Mouse (Mus musculus) hematopoietic multipotent progenitor cell, adult 10-12 weeks (in vitro differentiated cells): ENCODE results near the gene Ugt2b37. TPM values are rescaled to one million over a fixed set of nuclear protein-coding genes. Genes with fewer than 3 reads are reported as not detected.

ENCODE experiments used
- polyA plus RNA-seq: library from polyadenylated mRNA; stranded (reverse); fragments of >175 nt; gene quantifications from 2 replicates; pipeline ENCODE4 v1.2.3, GENCODE M21; 2012; ENCODE audit warnings: low replicate concordance

The Ugt2b37 gene
- not detected in 2 replicates for polyA plus RNA-seq

GRCm38 (mm10) chr5:87254676-87255075 is at the start of gene Ugt2b37:
TSS of gene Ugt2b37 (minus strand) at chr5:87254804.

Other genes starting within 250 kb of the Ugt2b37 start
- gene Ugt2b36, start 162.2 kb downstream of the Ugt2b37 start, polyA plus RNA-seq: not detected in 2 replicates
- gene Ugt2b5, start 114.5 kb downstream of the Ugt2b37 start, polyA plus RNA-seq: not detected in 2 replicates
- not detected in 2 replicates for gene Ugt2a3, start 82.4 kb upstream of the Ugt2b37 start, polyA plus RNA-seq
- gene Ugt2b38, start 169.4 kb upstream of the Ugt2b37 start, polyA plus RNA-seq: not detected in 2 replicates
- not detected in 2 replicates for gene Ugt2a2, start 227.5 kb upstream of the Ugt2b37 start, polyA plus RNA-seq
- not detected in 2 replicates for gene Gm43638, start 232.0 kb upstream of the Ugt2b37 start, polyA plus RNA-seq
- not detected in 2 replicates for gene Ugt2a1, start 236.1 kb upstream of the Ugt2b37 start, polyA plus RNA-seq